Mouse (Mus musculus): ENCODE results near the gene Ccdc162. TPM values are rescaled to one million over a fixed set of nuclear protein-coding genes. Genes with fewer than 3 reads are reported as not detected.
A peak's percentile ranks its signal among the peaks of the same experiment; 100 is the strongest.

Ccdc162 gene
- total RNA-seq, 2 experiments from 2014 or later: 0.08 to 0.14 TPM

- DNase-seq (ENCODE audit: low spot score): no peak
- intact Hi-C loops (cut with DNase I): no loop called here
Observed at GRCm38 (mm10) chr10:41588616-41589015, 127.8 kb downstream of the Ccdc162 start.

- no peak for DNase-seq (ENCODE audit: low spot score)
- intact Hi-C loops (cut with DNase I): no loop called here
Observed at GRCm38 (mm10) chr10:41586947-41587852, 129.2 kb downstream of the Ccdc162 start.

GRCm38 (mm10) chr10:41583383-41583782 lies 133.1 kb downstream of the Ccdc162 start:
- DNase-seq (ENCODE audit: low spot score): no peak
- intact Hi-C loops (cut with DNase I): no loop called here

DNA sequence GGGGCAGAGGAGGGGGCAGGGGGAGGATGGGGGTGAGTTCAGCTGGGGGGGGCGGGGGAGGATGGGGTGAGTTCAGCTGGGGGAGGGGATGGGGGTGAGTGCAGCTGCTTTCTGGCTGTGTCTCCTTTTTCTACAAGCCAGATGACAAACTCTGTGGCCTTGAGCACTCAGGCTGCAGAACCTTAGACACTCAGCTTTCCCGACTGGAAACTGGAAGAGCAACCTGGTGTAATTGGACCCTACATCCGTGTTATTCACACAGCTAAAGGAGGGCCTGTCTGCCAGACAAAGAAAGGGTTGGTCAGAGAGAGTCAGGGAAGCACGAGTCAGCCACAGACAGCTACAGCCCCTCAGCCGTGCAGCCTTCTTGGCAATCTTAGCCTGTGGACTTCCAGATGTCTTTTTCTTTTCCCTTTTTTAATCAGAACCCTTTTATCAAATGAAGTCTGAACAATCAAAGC lies 133.5 kb downstream of the Ccdc162 start:
- intact Hi-C loops (cut with DNase I): no loop called here
- no peak for DNase-seq (ENCODE audit: low spot score)

DNA sequence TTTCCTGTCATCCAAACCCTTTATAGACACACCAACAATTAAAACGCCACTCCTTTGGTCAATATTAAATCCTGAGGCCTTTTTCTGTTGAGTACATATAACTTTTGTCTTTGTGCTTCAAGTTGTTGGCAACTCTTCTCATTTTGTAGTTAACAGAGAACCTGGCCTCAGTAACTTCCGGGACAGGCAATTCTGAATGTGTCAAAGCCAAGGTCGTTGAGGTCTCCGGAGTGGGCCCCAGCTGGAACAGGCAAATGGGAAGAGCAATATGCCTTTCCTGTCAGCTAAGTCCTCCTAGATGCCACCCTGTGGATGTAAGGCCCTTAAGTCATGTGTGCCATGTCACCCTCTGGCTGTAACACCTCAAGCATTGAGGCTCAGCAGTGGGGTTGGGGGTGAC lies 136.0 kb downstream of the Ccdc162 start:
- intact Hi-C loops (cut with DNase I): no loop called here
- DNase-seq (ENCODE audit: low spot score): no peak

- no peak for DNase-seq (ENCODE audit: low spot score)
- intact Hi-C loops (cut with DNase I): no loop called here
Observed at GRCm38 (mm10) chr10:41578541-41578940, 137.9 kb downstream of the Ccdc162 start.

DNA sequence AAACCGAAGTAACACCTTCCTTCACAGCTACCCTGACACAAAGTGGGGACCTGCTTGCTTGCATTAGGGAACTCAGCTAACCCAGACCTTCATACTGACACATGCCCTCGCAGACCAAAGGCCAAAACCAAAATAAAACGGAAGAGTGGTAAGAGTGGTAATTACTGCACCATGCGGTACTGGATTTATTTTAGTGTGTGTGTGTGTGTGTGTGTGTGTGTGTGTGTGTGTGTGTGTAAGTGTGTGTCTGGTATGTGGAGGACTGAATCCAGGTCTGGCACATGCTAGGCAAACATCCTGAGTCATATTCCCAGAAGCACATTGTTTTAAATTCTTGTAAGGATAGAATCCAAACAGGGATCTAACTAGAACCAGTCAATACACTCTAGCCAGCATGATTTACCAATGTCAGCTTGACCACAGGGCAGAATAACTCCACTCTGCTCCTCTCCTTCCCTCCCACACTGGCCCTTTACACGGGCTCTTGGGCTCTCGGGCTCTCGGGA lies 140.1 kb downstream of the Ccdc162 start:
- DNase-seq (ENCODE audit: low spot score): no peak
- intact Hi-C loops (cut with DNase I): no loop called here

- intact Hi-C loops (cut with DNase I): no loop called here
- no peak for DNase-seq (ENCODE audit: low spot score)
Observed at GRCm38 (mm10) chr10:41575451-41576327, 140.7 kb downstream of the Ccdc162 start.

- intact Hi-C loops (cut with DNase I): no loop called here
- DNase-seq (ENCODE audit: low spot score): no peak
Observed at GRCm38 (mm10) chr10:41573190-41573589, 143.2 kb downstream of the Ccdc162 start.

GRCm38 (mm10) chr10:41572274-41572673 lies 144.2 kb downstream of the Ccdc162 start:
- intact Hi-C loops (cut with DNase I): no loop called here
- no peak for DNase-seq (ENCODE audit: low spot score)

- no peak for DNase-seq (ENCODE audit: low spot score)
- intact Hi-C loops (cut with DNase I): no loop called here
Observed at GRCm38 (mm10) chr10:41571065-41571464, 145.4 kb downstream of the Ccdc162 start.

DNA sequence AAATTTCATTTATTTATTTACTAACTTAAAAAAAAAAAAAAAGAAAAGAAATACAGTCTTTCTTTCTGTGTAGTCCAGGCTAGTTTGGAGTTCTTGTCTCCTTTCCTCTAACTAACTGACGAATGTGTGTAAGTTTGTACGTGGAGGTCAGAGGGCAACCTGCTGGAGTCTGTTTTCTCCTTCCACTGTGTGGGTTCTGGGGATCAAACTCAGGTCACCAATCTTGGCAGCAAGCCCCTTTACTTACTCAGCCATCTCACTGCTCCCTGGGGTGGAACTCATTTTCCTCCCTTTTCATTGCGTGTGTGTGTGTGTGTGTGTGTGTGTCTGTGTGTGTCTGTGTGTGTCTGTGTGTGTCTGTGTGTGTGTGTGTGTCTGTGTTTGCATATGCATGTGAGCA lies 148.1 kb downstream of the Ccdc162 start:
- no peak for DNase-seq (ENCODE audit: low spot score)
- intact Hi-C loops (cut with DNase I): no loop called here

- intact Hi-C loops (cut with DNase I): no loop called here
- peak; percentile 46 for DNase-seq (ENCODE audit: low spot score)
Observed at GRCm38 (mm10) chr10:41565141-41565540, 151.3 kb downstream of the Ccdc162 start.

DNA sequence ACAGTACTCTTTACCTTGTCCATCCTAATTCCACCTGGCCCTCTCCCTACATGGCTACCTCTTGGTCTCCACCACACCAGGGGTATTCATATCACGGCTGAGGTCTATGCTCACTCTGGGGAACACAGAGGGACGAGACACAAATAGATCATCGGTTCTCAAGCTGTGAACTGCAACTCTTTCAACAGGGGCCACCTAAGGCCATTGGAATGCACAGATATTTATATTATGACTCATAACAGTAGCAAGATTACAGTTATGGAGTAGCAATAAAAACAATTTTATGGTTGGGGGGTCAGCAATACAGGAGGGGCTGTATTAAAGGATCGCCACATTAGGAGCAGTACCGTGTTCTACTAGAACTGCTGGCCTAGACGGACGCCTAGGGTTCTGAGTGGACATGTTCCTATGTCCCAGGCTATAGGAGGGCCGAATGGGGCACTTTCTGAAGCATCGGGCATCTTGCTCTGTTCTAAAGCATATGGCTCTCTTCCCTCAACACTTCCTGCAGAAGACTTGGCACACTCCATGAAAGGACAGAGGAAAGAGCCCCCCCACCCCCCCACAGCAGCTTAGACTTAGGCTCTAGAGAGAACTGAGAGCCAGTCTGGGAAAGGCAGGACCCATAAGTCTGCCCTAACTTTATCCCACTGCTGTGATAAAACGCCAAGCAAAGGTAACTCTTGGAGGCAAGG lies 154.6 kb downstream of the Ccdc162 start:
- intact Hi-C loops (cut with DNase I): no loop called here
- DNase-seq (ENCODE audit: low spot score): no peak

GRCm38 (mm10) chr10:41558401-41558800 lies 158.0 kb downstream of the Ccdc162 start:
- DNase-seq (ENCODE audit: low spot score): no peak
- intact Hi-C loops (cut with DNase I): no loop called here

DNA sequence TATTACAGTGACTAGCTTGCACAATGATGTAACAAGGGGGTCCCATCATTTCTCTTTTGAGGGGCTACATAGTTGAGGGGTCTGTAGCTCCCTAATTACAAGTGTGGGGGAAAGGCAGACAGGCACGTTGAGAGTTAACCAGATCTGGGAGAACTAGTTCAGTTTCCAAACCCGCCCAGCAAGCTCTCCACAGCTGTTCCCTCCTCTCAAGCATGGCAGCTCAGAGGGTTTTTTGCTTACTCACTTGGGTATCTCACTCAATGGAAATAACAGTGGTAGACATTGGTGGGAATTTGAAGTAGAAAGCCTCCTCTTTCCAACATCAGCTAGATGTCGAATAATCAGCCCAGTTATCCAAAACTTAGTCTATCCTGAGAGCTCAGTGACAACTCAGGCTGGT lies 161.4 kb downstream of the Ccdc162 start:
- intact Hi-C loops (cut with DNase I): no loop called here
- DNase-seq (ENCODE audit: low spot score): no peak

GRCm38 (mm10) chr10:41553711-41554110 lies 162.7 kb downstream of the Ccdc162 start:
- intact Hi-C loops (cut with DNase I): no loop called here
- no peak for DNase-seq (ENCODE audit: low spot score)

- intact Hi-C loops (cut with DNase I): no loop called here
- peak; percentile 45 for DNase-seq (ENCODE audit: low spot score)
Observed at GRCm38 (mm10) chr10:41552847-41553589, 163.4 kb downstream of the Ccdc162 start.

DNA sequence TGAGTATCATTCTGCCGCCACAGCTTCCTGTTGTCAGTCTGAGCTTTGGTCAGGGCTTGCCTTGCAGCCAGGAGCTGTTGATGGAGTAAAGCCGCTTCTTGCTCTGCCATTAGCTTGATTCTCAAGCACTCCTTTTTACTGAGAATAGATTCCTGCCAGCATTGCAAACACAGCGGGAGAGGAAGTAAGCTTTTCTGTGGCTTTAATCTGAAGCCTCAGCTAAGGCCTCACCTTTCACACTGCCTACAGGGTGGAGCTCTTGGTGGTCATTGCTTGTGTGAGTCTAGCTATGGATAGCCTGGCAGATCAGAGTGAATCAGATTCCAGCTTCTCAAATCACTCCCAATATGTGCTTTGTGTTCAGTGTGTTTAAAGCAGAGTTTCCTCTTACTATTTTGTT lies 164.1 kb downstream of the Ccdc162 start:
- intact Hi-C loops (cut with DNase I): no loop called here
- no peak for DNase-seq (ENCODE audit: low spot score)

All from heart, postnatal 25 days (tissue).